Mouse (Mus musculus): Measurements from ENCODE around the gene Elmod2. TPM values are rescaled to one million over a fixed set of nuclear protein-coding genes. Genes with fewer than 3 reads are reported as not detected.

Gene Elmod2
- polyA plus RNA-seq (2021; fragmentation: Nextera tagmentation) = 4.2 and 4.3 TPM in 2 replicates
- long read RNA-seq, experiment 1, full-length matches to known transcripts = 35 of 47 reads
- long read RNA-seq, experiment 1, partial matches to known transcripts = 3 of 47 reads
- long read RNA-seq, experiment 1, other reads (novel, unspliced or antisense) = 9 of 47 reads
- long read RNA-seq, experiment 2, full-length matches to known transcripts = 2 of 8 reads
- long read RNA-seq, experiment 2, partial matches to known transcripts = 0 of 8 reads
- long read RNA-seq, experiment 2, other reads (novel, unspliced or antisense) = 6 of 8 reads

DNA sequence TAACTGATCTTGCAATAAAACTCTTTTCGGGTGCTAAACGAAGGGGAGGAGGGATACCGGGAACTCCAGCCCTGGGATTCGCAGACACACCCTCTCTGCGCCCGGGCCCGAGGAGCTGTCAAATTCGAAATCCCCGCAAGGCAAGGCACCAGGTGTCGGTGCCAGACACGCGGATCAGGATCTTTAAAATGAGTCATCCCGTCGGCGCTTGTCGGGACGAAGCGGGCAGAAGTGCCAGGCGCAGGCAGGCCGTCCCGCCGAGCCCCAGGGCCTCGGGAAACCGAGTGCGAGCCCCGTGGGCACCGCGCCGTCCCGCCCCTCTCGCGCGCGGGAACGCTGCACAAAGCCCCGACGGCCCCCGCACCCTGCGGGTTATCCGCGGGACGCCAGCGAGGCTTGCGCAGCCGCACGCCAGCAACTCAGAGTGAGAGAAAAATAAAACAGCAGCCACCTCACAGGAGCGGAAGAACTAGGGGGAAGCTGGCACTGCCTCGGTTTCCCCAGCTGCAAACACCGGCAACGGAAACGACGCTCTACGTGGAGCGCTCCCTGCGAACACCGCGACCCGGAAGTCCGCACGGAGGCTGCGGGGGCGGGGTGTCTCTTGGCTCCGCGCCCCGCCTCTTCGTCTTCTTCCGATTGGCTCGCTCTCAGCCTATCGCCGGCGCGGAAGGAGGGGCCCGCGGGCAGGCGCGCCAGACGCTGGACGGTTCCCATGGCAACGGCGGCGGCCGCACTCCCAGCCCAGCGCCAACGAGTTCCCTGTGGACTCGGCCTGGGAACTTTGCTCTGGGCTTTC is at the start of gene Elmod2:
TSS of gene Elmod2 (minus strand) at position 588 of the 799 bp plus-strand sequence.

DNA sequence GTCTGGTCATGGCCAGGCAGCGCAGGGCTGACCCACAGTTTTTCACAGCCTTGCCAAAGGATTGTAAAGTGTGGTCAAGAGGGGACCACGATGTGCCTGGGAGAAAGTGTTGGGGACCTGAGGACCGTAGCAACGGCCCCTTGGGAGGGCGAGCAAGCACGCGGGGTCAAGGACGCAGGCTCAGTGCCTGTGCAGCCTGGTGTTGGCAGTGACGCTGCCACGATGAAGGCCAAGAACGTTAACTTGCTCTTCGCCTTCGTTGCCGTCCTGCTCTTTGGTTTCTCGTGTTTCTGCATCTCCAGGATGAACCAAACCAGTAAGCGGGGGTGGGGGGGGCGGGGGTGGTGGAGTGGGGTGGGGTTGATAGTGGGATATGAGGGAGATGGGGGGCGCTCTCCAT is 16.0 kb upstream of the Elmod2 start, which contains the start of gene Mgat4d:
TSS of gene Mgat4d (plus strand) at position 209 of the 400 bp plus-strand sequence.

DNA sequence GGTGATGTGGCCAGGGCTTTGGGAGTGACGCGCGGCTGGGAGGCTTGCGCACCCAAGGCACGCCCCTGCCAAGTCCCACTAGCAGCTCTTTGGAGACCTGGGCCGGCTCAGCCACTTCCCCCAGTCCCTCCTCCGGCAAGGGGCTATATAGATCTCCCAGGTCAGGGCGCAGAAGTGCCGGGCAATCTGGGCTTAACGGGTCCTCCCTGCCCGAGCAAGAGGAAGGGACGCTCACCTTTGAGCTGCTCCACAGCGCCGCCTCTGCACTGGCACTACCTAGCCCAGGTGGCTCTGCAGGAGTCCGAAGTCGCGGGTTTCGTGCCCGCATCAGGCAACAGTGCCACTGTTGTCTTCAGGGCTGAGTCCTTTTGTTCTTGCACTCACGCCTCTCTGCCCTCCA is 42.1 kb downstream of the Elmod2 start, which contains the start of gene Ucp1:
TSS of gene Ucp1 (plus strand) at position 177 of the 400 bp plus-strand sequence.

Other genes with a start within 250 kb of the Elmod2 start
- 5.7 and 7.3 TPM in 2 replicates for gene Tbc1d9, start 167.1 kb downstream of the Elmod2 start, polyA plus RNA-seq (2021; fragmentation: Nextera tagmentation)
- 4.5 and 9.0 TPM in 2 replicates for gene Gm10645, start 166.3 kb downstream of the Elmod2 start, polyA plus RNA-seq (2021; fragmentation: Nextera tagmentation)
- not detected in 2 replicates for gene Ucp1, start 42.1 kb downstream of the Elmod2 start, polyA plus RNA-seq (2021; fragmentation: Nextera tagmentation)
- not detected in 2 replicates for gene Mgat4d, start 16.0 kb upstream of the Elmod2 start, polyA plus RNA-seq (2021; fragmentation: Nextera tagmentation)
- gene Clgn, start 57.4 kb upstream of the Elmod2 start, polyA plus RNA-seq (2021; fragmentation: Nextera tagmentation) = 2.8 and 3.6 TPM in 2 replicates
- gene Scoc, start 125.9 kb upstream of the Elmod2 start, polyA plus RNA-seq (2021; fragmentation: Nextera tagmentation) = 380 and 458 TPM in 2 replicates
- not detected in 2 replicates for gene Olfr370, start 203.3 kb upstream of the Elmod2 start, polyA plus RNA-seq (2021; fragmentation: Nextera tagmentation)
- gene Ndufb7, start 234.2 kb upstream of the Elmod2 start, polyA plus RNA-seq (2021; fragmentation: Nextera tagmentation) = 610 and 651 TPM in 2 replicates